Mouse (Mus musculus) forebrain, embryonic 16.5 days (tissue): Measurements from ENCODE around the gene Igfbp4. TPM values are rescaled to one million over a fixed set of nuclear protein-coding genes. Genes with fewer than 3 reads are reported as not detected.

Experiments
- ATAC-seq: fragments of 200-750 bp; cut with Nextera tagmentation; 2 replicates; pipeline ENCODE4 v1.8.0; 2017; ENCODE audit warnings: mild to moderate bottlenecking, moderate library complexity
- H3K27ac ChIP-seq: fragments of 300-500 bp; sonication (generic); 2 replicates; pipeline ENCODE4 v1.5.1; 2014; ENCODE audit warnings: low read length, control low read depth
- H3K27me3 ChIP-seq: fragments of 300-500 bp; sonication (generic); replicated peaks from 2 replicates; pipeline ENCODE4 v1.6.1; 2014; ENCODE audit warnings: low read length; ENCODE audit not compliant: control insufficient read depth, insufficient read depth
- H3K36me3 ChIP-seq: fragments of 300-500 bp; sonication (generic); 2 replicates; pipeline ENCODE4 v1.6.1; 2014; ENCODE audit not compliant: control insufficient read depth, insufficient read depth
- H3K4me1 ChIP-seq: fragments of 300-500 bp; sonication (generic); replicated peaks from 2 replicates; pipeline ENCODE4 v1.6.1; 2014; ENCODE audit warnings: low read length; ENCODE audit not compliant: control insufficient read depth, insufficient read depth
- H3K4me2 ChIP-seq: fragments of 300-500 bp; sonication (generic); 2 replicates; pipeline ENCODE4 v1.6.1; 2014; ENCODE audit warnings: mild to moderate bottlenecking, low read length, control low read depth
- H3K4me3 ChIP-seq: fragments of 300-500 bp; sonication (generic); replicated peaks from 2 replicates; pipeline ENCODE4 v1.5.1; 2014; ENCODE audit warnings: mild to moderate bottlenecking, low read length, control low read depth
- H3K9ac ChIP-seq: fragments of 300-500 bp; sonication (generic); replicated peaks from 2 replicates; pipeline ENCODE4 v1.6.1; 2014; ENCODE audit warnings: low read depth, low read length, control low read depth
- H3K9me3 ChIP-seq: fragments of 300-500 bp; sonication (generic); 2 replicates; pipeline ENCODE4 v1.6.1; 2016; ENCODE audit warnings: low read length; ENCODE audit not compliant: control insufficient read depth
- WGBS: fragments of 180-500 bp; shearing (Covaris S2); extraction: QIAGEN DNeasy Blood & Tissue Kit; methylation state at CpG from one replicate; pipeline ENCODE4 v1.1.7; 2014; 5-methylcytosine and 5-hydroxymethylcytosine counted together
- polyA plus RNA-seq: library from polyadenylated mRNA; unstranded; fragments of >200 nt; fragmentation: Nextera tagmentation; extraction: Ambion mirVana; gene quantifications from 2 replicates; pipeline ENCODE4 v1.2.1, GENCODE M21; 2015

Igfbp4 gene
- polyA plus RNA-seq, 1 experiment from 2014 or later = 147 TPM

DNA sequence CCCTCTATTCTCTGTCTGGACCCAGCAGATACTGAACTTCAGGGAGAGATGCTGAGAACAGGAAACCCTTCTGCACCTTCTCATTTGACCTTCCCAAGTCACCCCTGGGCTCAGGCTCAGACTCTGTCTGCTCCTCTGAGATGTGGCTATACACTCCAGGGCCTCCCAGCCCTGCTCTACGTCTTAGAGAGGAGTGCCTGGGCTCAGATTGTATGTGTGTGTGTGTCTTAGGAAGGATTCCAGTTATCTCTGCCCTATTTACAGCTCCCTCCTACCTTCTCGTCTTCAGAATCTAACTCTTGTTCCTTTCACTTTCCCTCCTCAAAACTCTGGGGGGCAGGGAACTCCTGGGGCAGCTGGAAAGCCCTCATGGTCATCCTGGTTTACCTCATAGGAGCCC lies 47.4 kb downstream of the Igfbp4 start:
- no peak overlapping the region for H3K4me2 ChIP-seq
- no peaks in the 10 kb centered on the region for H3K9me3 ChIP-seq
- H3K4me1 ChIP-seq = no peaks in the 10 kb centered on the region
- no peak overlapping the region for H3K27ac ChIP-seq
- H3K27me3 ChIP-seq = no peaks in the 10 kb centered on the region
- no peak for ATAC-seq
- WGBS = 60% methylated on average over 2 of the region's 2 CpGs
- no peaks in the 10 kb centered on the region for H3K36me3 ChIP-seq
- no peak overlapping the region for H3K4me3 ChIP-seq
- H3K9ac ChIP-seq = no peak overlapping the region

GRCm38 (mm10) chr11:99089077-99089601 lies 48.1 kb downstream of the Igfbp4 start, which contains the start of gene Tns4:
Gene Tns4, minus strand, starts transcription at chr11:99089306.
- no peaks in the 10 kb centered on the region for H3K36me3 ChIP-seq
- 74% methylated on average over 14 of the region's 14 CpGs for WGBS
- H3K27ac ChIP-seq = no peak within 1 kb of the TSS
- no peak within 1 kb of the TSS for H3K4me2 ChIP-seq
- H3K27me3 ChIP-seq = no peaks in the 10 kb centered on the region
- H3K4me1 ChIP-seq = no peaks in the 10 kb centered on the region
- H3K9ac ChIP-seq = no peak within 1 kb of the TSS
- H3K9me3 ChIP-seq = no peaks in the 10 kb centered on the region
- no peak for ATAC-seq
- no peak within 1 kb of the TSS for H3K4me3 ChIP-seq

DNA sequence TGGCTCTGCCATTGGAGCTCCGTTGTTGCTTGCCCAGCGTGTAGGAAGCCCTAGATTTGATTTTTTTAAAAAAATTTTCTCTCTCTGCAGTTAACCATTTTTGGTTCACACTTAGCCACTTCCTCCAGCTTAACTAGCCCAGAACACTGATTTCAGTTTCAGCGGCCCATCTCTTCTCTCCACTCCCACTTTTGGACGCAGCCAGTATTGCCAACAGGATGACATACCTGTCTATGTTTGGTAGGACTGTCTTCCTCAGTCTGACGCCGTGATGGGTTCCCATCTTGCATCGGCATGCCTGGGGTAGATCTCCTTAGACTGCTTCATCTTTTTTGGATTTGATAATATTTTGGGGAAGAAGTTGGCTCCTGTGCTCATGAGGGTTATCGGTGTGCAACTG lies 49.3 kb downstream of the Igfbp4 start:
- H3K4me1 ChIP-seq = no peaks in the 10 kb centered on the region
- no peak overlapping the region for H3K4me2 ChIP-seq
- H3K9ac ChIP-seq = no peak overlapping the region
- no peaks in the 10 kb centered on the region for H3K27me3 ChIP-seq
- no peak for ATAC-seq
- H3K27ac ChIP-seq = no peak overlapping the region
- H3K9me3 ChIP-seq = no peaks in the 10 kb centered on the region; the same call in 1 of the 2 replicates
- 95% methylated on average over 8 of the region's 8 CpGs for WGBS
- H3K36me3 ChIP-seq = no peaks in the 10 kb centered on the region
- no peak overlapping the region for H3K4me3 ChIP-seq

GRCm38 (mm10) chr11:99091666-99092065 lies 50.6 kb downstream of the Igfbp4 start:
- H3K36me3 ChIP-seq = no peaks in the 10 kb centered on the region
- no peak overlapping the region for H3K9ac ChIP-seq
- H3K4me2 ChIP-seq = no peak overlapping the region
- no peaks in the 10 kb centered on the region for H3K4me1 ChIP-seq
- no peaks in the 10 kb centered on the region for H3K27me3 ChIP-seq
- WGBS = 70% methylated on average over 2 of the region's 2 CpGs
- no peaks in the 10 kb centered on the region; the same call in 1 of the 2 replicates for H3K9me3 ChIP-seq
- ATAC-seq = no peak
- H3K4me3 ChIP-seq = no peak overlapping the region
- H3K27ac ChIP-seq = no peak overlapping the region

DNA sequence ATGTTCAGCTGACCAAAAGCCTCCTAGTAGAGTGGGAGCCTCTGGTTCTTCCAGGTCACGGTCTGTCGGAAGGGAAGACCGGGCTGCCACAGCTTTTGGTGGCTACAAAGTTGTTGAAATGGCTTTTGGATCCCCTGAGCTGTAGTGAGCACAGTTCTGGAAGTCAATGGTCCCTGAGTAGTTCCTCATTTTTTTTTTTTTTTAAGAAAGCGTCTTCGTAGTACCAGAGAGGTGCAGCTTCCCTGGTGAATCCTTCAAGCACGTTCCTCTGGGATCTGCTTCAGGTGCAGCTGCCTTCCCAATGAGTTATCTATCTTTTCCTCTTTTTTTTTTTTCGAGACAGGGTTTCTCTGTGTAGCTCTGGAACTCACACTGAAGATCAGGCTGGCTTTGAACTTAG lies 52.7 kb downstream of the Igfbp4 start:
- Histone ChIP-seq H3K9me3 (no peaks in the 10 kb centered on the region; the same call in 1 of the 2 replicates), H3K9ac (no peak overlapping the region), H3K27ac (no peak overlapping the region), H3K4me3 (no peak overlapping the region), H3K4me1 (no peaks in the 10 kb centered on the region), H3K27me3 (no peaks in the 10 kb centered on the region), H3K36me3 (no peaks in the 10 kb centered on the region), H3K4me2 (no peak overlapping the region)
- ATAC-seq = no peak
- WGBS = 87% methylated on average over 7 of the region's 7 CpGs

GRCm38 (mm10) chr11:99094911-99095676 lies 54.0 kb downstream of the Igfbp4 start:
- H3K9ac ChIP-seq = no peak overlapping the region
- no peaks in the 10 kb centered on the region; the same call in 1 of the 2 replicates for H3K9me3 ChIP-seq
- H3K4me1 ChIP-seq = no peaks in the 10 kb centered on the region
- no peaks in the 10 kb centered on the region for H3K27me3 ChIP-seq
- no peak overlapping the region for H3K27ac ChIP-seq
- no peak overlapping the region for H3K4me3 ChIP-seq
- H3K36me3 ChIP-seq = no peaks in the 10 kb centered on the region
- 59% methylated on average over 2 of the region's 2 CpGs for WGBS
- ATAC-seq = no peak
- no peak overlapping the region for H3K4me2 ChIP-seq

DNA sequence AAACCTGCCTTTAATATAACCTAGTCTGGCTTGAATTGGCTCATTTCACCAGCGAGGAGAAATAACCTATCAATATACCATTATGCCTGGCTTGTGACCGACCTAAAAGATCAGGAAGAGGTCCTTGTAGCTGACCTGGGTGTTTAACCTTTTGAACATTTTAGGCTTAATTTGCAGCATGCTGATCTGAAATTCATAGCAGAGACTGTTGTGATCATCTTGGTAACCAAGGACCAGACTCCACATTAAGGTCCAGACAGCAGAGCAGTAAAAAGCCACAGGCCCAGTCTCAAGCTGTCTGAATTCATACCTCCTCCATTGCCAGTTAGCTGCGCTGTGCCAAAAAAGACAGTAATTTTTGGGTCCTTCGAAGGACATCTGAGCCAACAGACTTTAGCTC lies 54.7 kb downstream of the Igfbp4 start:
- H3K36me3 ChIP-seq = no peaks in the 10 kb centered on the region
- H3K4me2 ChIP-seq = no peak overlapping the region
- ATAC-seq = no peak
- H3K4me3 ChIP-seq = no peak overlapping the region
- no peaks in the 10 kb centered on the region; the same call in 1 of the 2 replicates for H3K9me3 ChIP-seq
- WGBS = 86% methylated on average over 4 of the region's 4 CpGs
- H3K27ac ChIP-seq = no peak overlapping the region
- H3K27me3 ChIP-seq = no peaks in the 10 kb centered on the region
- no peaks in the 10 kb centered on the region for H3K4me1 ChIP-seq
- H3K9ac ChIP-seq = no peak overlapping the region

- WGBS = 78% methylated on average over 4 of the region's 4 CpGs
- H3K4me3 ChIP-seq = no peak overlapping the region
- no peaks in the 10 kb centered on the region for H3K36me3 ChIP-seq
- no peak overlapping the region for H3K4me2 ChIP-seq
- H3K27ac ChIP-seq = no peak overlapping the region; the same call in 1 of the 2 replicates
- H3K27me3 ChIP-seq = no peaks in the 10 kb centered on the region
- no peaks in the 10 kb centered on the region; the same call in 1 of the 2 replicates for H3K9me3 ChIP-seq
- H3K9ac ChIP-seq = no peak overlapping the region
- H3K4me1 ChIP-seq = no peaks in the 10 kb centered on the region
- no peak for ATAC-seq
Observed at GRCm38 (mm10) chr11:99096417-99096816, 55.4 kb downstream of the Igfbp4 start.

- Histone ChIP-seq H3K27me3 (no peaks in the 10 kb centered on the region), H3K4me3 (no peak overlapping the region), H3K4me1 (no peaks in the 10 kb centered on the region), H3K27ac (no peak overlapping the region; the same call in 1 of the 2 replicates), H3K36me3 (no peaks in the 10 kb centered on the region), H3K9me3 (no peaks in the 10 kb centered on the region; the same call in 1 of the 2 replicates), H3K4me2 (no peak overlapping the region), H3K9ac (no peak overlapping the region)
- no peak for ATAC-seq
- 70% methylated on average over 8 of the region's 8 CpGs for WGBS
Observed at GRCm38 (mm10) chr11:99096996-99097774, 56.1 kb downstream of the Igfbp4 start.
